In genomic region chr3:36853733-36854440, GRCm38 (mm10) we compare ENCODE assay signal across 9 mouse cellular contexts. TPM values are rescaled to one million over a fixed set of nuclear protein-coding genes. Genes with fewer than 3 reads are reported as not detected.
A peak's percentile ranks its signal among the peaks of the same experiment; 100 is the strongest.
DNase-seq lines count a peak whose midpoint lies in the region; ATAC-seq and TF ChIP-seq lines count a peak whose summit lies in the region.
"Had no signal": no experiment of that assay in that cellular context is flagged by ENCODE, and none has a peak within 500 bp of the region (broad histone marks: within the 10 kb centered on the region; RNA-seq: fewer than 3 reads in every experiment).

No protein-coding gene starts in this region.

- H3K4me2 ChIP-seq in hindbrain, postnatal 0 days (ENCODE audit: low read depth, low read length) = 0 out of 2 replicates have a peak overlapping the region, but pooled peaks have one; percentile 7
- H3K4me2 ChIP-seq: limb, embryonic 15.5 days had no signal

- 68% methylated on average over 10 of the region's 10 CpGs for WGBS in hindbrain, postnatal 0 days
- 72% methylated on average over 10 of the region's 10 CpGs for WGBS in hindbrain, embryonic 10.5 days
- WGBS in small intestine, adult 2 months = 24% methylated on average over 10 of the region's 10 CpGs

- TF ChIP-seq POLR2A in MEL (IDR thresholded peaks at IDR 0.05; ENCODE audit: control insufficient read depth in 1 of 2, insufficient read depth in 1 of 2, low read depth in 1 of 2, low read length in 2 of 2, poor library complexity in 1 of 2) = no peak
- no peak for TF ChIP-seq POLR2A in small intestine, adult 2 months (IDR thresholded peaks at IDR 0.05; ENCODE audit: low read depth, low read length)

- H3K79me2 ChIP-seq in MEL (ENCODE audit: control insufficient read depth, insufficient read depth, low read length, poor library complexity) = no peaks in the 10 kb centered on the region

- DNase-seq in hindbrain, postnatal 0 days (ENCODE audit: low spot score) = peak; percentile 10
- DNase-seq in hindbrain, embryonic 10.5 days (ENCODE audit: low spot score) = no peak
- DNase-seq in MEL (ENCODE audit: low read depth, low spot score) (peak; percentile 79), liver (peak; percentile 28)
- no peak for DNase-seq in adrenal gland, postnatal 25 days
- DNase-seq in embryo, embryonic 10 days (ENCODE audit: low spot score) = no peak
- DNase-seq in kidney, adult 9 months = no peak

- peak; percentile 0 to 36; a peak in 1 of 4 replicates for TF ChIP-seq EP300 in MEL (IDR thresholded peaks at IDR 0.05; ENCODE audit: low read depth in 1 of 2, low read length in 2 of 2)

- no peaks in the 10 kb centered on the region for H3K9me3 ChIP-seq in hindbrain, postnatal 0 days (ENCODE audit: low read length)
- no peaks in the 10 kb centered on the region for H3K9me3 ChIP-seq in hindbrain, embryonic 10.5 days
- H3K9me3 ChIP-seq in MEL (replicated peaks; ENCODE audit: insufficient read depth, low read length) = no peaks in the 10 kb centered on the region
- H3K9me3 ChIP-seq: limb, embryonic 15.5 days had no signal

- TF ChIP-seq CTCF in hindbrain, postnatal 0 days (IDR thresholded peaks at IDR 0.05; ENCODE audit: low read depth) = no peak
- TF ChIP-seq CTCF in MEL (IDR thresholded peaks at IDR 0.05 in 2 of 3, conservative IDR thresholded peaks at IDR 0.05 in 1 of 3; ENCODE audit: control insufficient read depth in 1 of 3, insufficient read depth in 1 of 3, low read depth in 2 of 3, low read length in 3 of 3, poor library complexity in 1 of 3, severe bottlenecking in 1 of 3) = no peak
- no peak for TF ChIP-seq CTCF in small intestine, adult 2 months (IDR thresholded peaks at IDR 0.05; ENCODE audit: extremely low read depth, insufficient read length, insufficient replicate concordance, low read depth, low read length)

- no peak for ATAC-seq in hindbrain, postnatal 0 days

- no peak overlapping the region for H3K9ac ChIP-seq in hindbrain, postnatal 0 days (replicated peaks; ENCODE audit: low read length)
- no peak overlapping the region for H3K9ac ChIP-seq in MEL (ENCODE audit: control insufficient read depth, low read depth, low read length, poor library complexity, severe bottlenecking)
- H3K9ac ChIP-seq: limb, embryonic 15.5 days had no signal

- no peak overlapping the region for H3K27ac ChIP-seq in hindbrain, postnatal 0 days
- no peak overlapping the region for H3K27ac ChIP-seq in hindbrain, embryonic 10.5 days
- peak overlapping the region; percentile 54 for H3K27ac ChIP-seq in MEL (ENCODE audit: control insufficient read depth, low read depth, low read length)
- H3K27ac ChIP-seq in small intestine, adult 2 months (ENCODE audit: insufficient read depth, low read depth, low read length) = peak overlapping the region; percentile 28; the same call in 1 of the 2 replicates
- H3K27ac ChIP-seq: limb, embryonic 15.5 days had no signal

- no peaks in the 10 kb centered on the region for H3K4me1 ChIP-seq in hindbrain, postnatal 0 days (ENCODE audit: insufficient read depth, low read length)
- H3K4me1 ChIP-seq in hindbrain, embryonic 10.5 days (replicated peaks) = no peaks in the 10 kb centered on the region
- H3K4me1 ChIP-seq in MEL (ENCODE audit: control insufficient read depth in 1 of 2, insufficient read depth in 2 of 2, low read length in 2 of 2) = 0 out of 4 replicates have a peak, but pooled peaks cover 0 to 3% of the 10 kb centered on the region in 2 experiments
- H3K4me1 ChIP-seq in small intestine, adult 2 months (ENCODE audit: control insufficient read depth, insufficient read depth, insufficient read length, low read length) = no peaks in the 10 kb centered on the region
- H3K4me1 ChIP-seq: limb, embryonic 15.5 days had no signal

- no peak for TF ChIP-seq RAD21 in MEL (IDR thresholded peaks at IDR 0.05; ENCODE audit: low read depth, low read length)

- H3K36me3 ChIP-seq in hindbrain, postnatal 0 days (ENCODE audit: insufficient read depth, low read length) = no peaks in the 10 kb centered on the region
- no peaks in the 10 kb centered on the region for H3K36me3 ChIP-seq in hindbrain, embryonic 10.5 days
- no peaks in the 10 kb centered on the region for H3K36me3 ChIP-seq in MEL (ENCODE audit: control insufficient read depth in 1 of 2, insufficient read depth in 2 of 2, low read length in 2 of 2)
- no peaks in the 10 kb centered on the region for H3K36me3 ChIP-seq in small intestine, adult 2 months (ENCODE audit: control insufficient read depth, insufficient read depth, low read length)
- H3K36me3 ChIP-seq: limb, embryonic 15.5 days had no signal

- H3K27me3 ChIP-seq in hindbrain, postnatal 0 days (ENCODE audit: insufficient read depth, low read length) = no peaks in the 10 kb centered on the region
- H3K27me3 ChIP-seq in hindbrain, embryonic 10.5 days (ENCODE audit: insufficient read depth, poor library complexity, severe bottlenecking) = no peaks in the 10 kb centered on the region
- no peaks in the 10 kb centered on the region; a peak in 1 of 4 replicates for H3K27me3 ChIP-seq in MEL (ENCODE audit: control insufficient read depth in 1 of 2, insufficient read depth in 2 of 2, low read length in 2 of 2)
- no peaks in the 10 kb centered on the region for H3K27me3 ChIP-seq in small intestine, adult 2 months (ENCODE audit: control insufficient read depth, insufficient read depth, low read length)
- H3K27me3 ChIP-seq: limb, embryonic 15.5 days had no signal

- H3K4me3 ChIP-seq in hindbrain, postnatal 0 days (ENCODE audit: low read length) = no peak overlapping the region
- H3K4me3 ChIP-seq in hindbrain, embryonic 10.5 days = no peak overlapping the region
- H3K4me3 ChIP-seq in MEL (ENCODE audit: control insufficient read depth in 1 of 2, insufficient read depth in 1 of 2, low read depth in 2 of 2, low read length in 2 of 2) = peak overlapping the region; percentile 22 to 47
- H3K4me3 ChIP-seq in small intestine, adult 2 months (ENCODE audit: low read depth, low read length) = no peak overlapping the region; the same call in 1 of the 2 replicates
- H3K4me3 ChIP-seq: limb, embryonic 15.5 days had no signal

TF ChIP-seq in MEL, 35 proteins besides CTCF, POLR2A, EP300 and RAD21:
- TF ChIP-seq CHD2 (IDR thresholded peaks at IDR 0.05; ENCODE audit: low read length) (no peak), MYB (IDR thresholded peaks at IDR 0.05; ENCODE audit: low read depth, low read length) (no peak), MAZ (IDR thresholded peaks at IDR 0.05; ENCODE audit: low read depth, low read length) (no peak), SMC3 (IDR thresholded peaks at IDR 0.05; ENCODE audit: low read depth, low read length) (no peak), ETS1 (IDR thresholded peaks at IDR 0.05; ENCODE audit: low read depth, low read length) (peak; percentile 36; the same call in 1 of the 2 replicates), ZKSCAN1 (IDR thresholded peaks at IDR 0.05; ENCODE audit: low read depth, low read length) (no peak), KAT2A (conservative IDR thresholded peaks at IDR 0.05; ENCODE audit: low read depth, low read length) (no peak), CHD1 (IDR thresholded peaks at IDR 0.05; ENCODE audit: low read depth, low read length) (no peak), MAFK (IDR thresholded peaks at IDR 0.05; ENCODE audit: borderline replicate concordance, low read depth, low read length) (no peak), JUND (IDR thresholded peaks at IDR 0.05; ENCODE audit: low read depth, low read length) (no peak), ZNF384 (IDR thresholded peaks at IDR 0.05; ENCODE audit: low read depth, low read length) (peak; percentile 47; the same call in 1 of the 2 replicates), NRF1 (IDR thresholded peaks at IDR 0.05; ENCODE audit: insufficient read depth, low read depth, low read length, poor library complexity, severe bottlenecking) (no peak), RCOR1 (IDR thresholded peaks at IDR 0.05; ENCODE audit: low read depth, low read length) (peak; percentile 38; the same call in 1 of the 2 replicates), MAX (IDR thresholded peaks at IDR 0.05; ENCODE audit: low read length) (no peak), SIN3A (IDR thresholded peaks at IDR 0.05; ENCODE audit: low read length) (peak; percentile 50; the same call in 1 of the 2 replicates), TAL1 (IDR thresholded peaks at IDR 0.05; ENCODE audit: low read length) (no peak), ZC3H11A (IDR thresholded peaks at IDR 0.05; ENCODE audit: low read depth, low read length) (no peak)

RNA-seq across cellular contexts. Expression of gene 4932438A13Rik, which starts 9.0 kb away (rescaled TPM):
- total RNA-seq in hindbrain, postnatal 0 days (2014; rRNA removed) = 52.9 and 75.9 TPM in 2 replicates
- 50.7 and 58.9 TPM in 2 replicates for polyA plus RNA-seq in hindbrain, postnatal 0 days (2015; fragmentation: Nextera tagmentation; extraction: Ambion mirVana)
- 37.6 and 38.6 TPM in 2 replicates for polyA plus RNA-seq in hindbrain, embryonic 10.5 days (2016; fragmentation: Nextera tagmentation; extraction: Ambion mirVana)
- 11.7 and 12.6 TPM in 2 replicates for total RNA-seq in MEL (2012; rRNA removed)
- polyA plus RNA-seq in MEL (2012; ENCODE audit: insufficient read depth in 1 of 2, insufficient read length in 2 of 2, low read depth in 1 of 2, low replicate concordance in 2 of 2, missing spikeins in 1 of 2) = 100 to 1,000 TPM in 1 of 2 experiments, 10 to 100 TPM in 1; 14.3 to 102 TPM
- 5.4 and 13.3 TPM in 2 replicates for polyA plus RNA-seq in small intestine, adult 2 months (2012; rRNA removed)
- total RNA-seq in adrenal gland, postnatal 25 days (2021) = 42.4 and 48.5 TPM in 2 replicates

Comparison
In these comparisons a context has a peak if more than half of its experiments do, and no peak if none do; other contexts are left out.
1. DNase-seq: peak in hindbrain, postnatal 0 days (single experiment), MEL (single experiment) and liver (single experiment); none in hindbrain, embryonic 10.5 days (single experiment), adrenal gland, postnatal 25 days (single experiment), embryo, embryonic 10 days (single experiment) and kidney, adult 9 months (single experiment).
2. H3K27ac ChIP-seq: peak in MEL (single experiment) and small intestine, adult 2 months (single experiment); none in hindbrain, postnatal 0 days (single experiment) and hindbrain, embryonic 10.5 days (single experiment).
3. H3K4me3 ChIP-seq: peak in MEL (2 of 2); none in hindbrain, postnatal 0 days (single experiment), hindbrain, embryonic 10.5 days (single experiment) and small intestine, adult 2 months (single experiment).